ENCODE assay signal across 7 mouse cellular contexts in genomic region chr6:31253251-31253935, GRCm38 (mm10).
A peak's percentile ranks its signal among the peaks of the same experiment; 100 is the strongest.
DNase-seq lines count a peak whose midpoint lies in the region; ATAC-seq lines count a peak whose summit lies in the region.

No protein-coding gene starts in this region.

- no peaks in the 10 kb centered on the region for H3K27me3 ChIP-seq in heart, embryonic 15.5 days
- no peaks in the 10 kb centered on the region for H3K27me3 ChIP-seq in midbrain, embryonic 10.5 days (ENCODE audit: low read depth, poor library complexity, severe bottlenecking)

- H3K36me3 ChIP-seq in heart, embryonic 15.5 days: no peaks in the 10 kb centered on the region
- H3K36me3 ChIP-seq in midbrain, embryonic 10.5 days: no peaks in the 10 kb centered on the region

- no peaks in the 10 kb centered on the region for H3K4me1 ChIP-seq in heart, embryonic 15.5 days (replicated peaks)
- H3K4me1 ChIP-seq in midbrain, embryonic 10.5 days: peaks cover 7% of the 10 kb centered on the region

- H3K4me2 ChIP-seq in heart, embryonic 15.5 days: peak overlapping the region; percentile 33

- no peak for ATAC-seq in heart, embryonic 15.5 days (replicated peaks; ENCODE audit: insufficient number of reproducible peaks, insufficient read depth, low FRiP score, low read depth)

- H3K27ac ChIP-seq in heart, embryonic 15.5 days: no peak overlapping the region
- H3K27ac ChIP-seq in midbrain, embryonic 10.5 days (replicated peaks): no peak overlapping the region

- H3K4me3 ChIP-seq in heart, embryonic 15.5 days: no peak overlapping the region
- H3K4me3 ChIP-seq in midbrain, embryonic 10.5 days: peak overlapping the region; percentile 24

- DNase-seq in adrenal gland, postnatal 25 days: peak; percentile 34
- peak; percentile 62 for DNase-seq in embryo, embryonic 9.5 days (ENCODE audit: extremely low spot score)
- peak; percentile 72 to 79 for DNase-seq in kidney, postnatal 36 days
- DNase-seq in midbrain, embryonic 10.5 days (ENCODE audit: low spot score): peak; percentile 28
- DNase-seq in right cerebral cortex, postnatal 14 days: no peak
- no peak for DNase-seq in urinary bladder, postnatal 14 days (ENCODE audit: low spot score)

- H3K9me3 ChIP-seq in heart, embryonic 15.5 days (replicated peaks): no peaks in the 10 kb centered on the region
- H3K9me3 ChIP-seq in midbrain, embryonic 10.5 days (replicated peaks): no peaks in the 10 kb centered on the region

- no peak overlapping the region for H3K9ac ChIP-seq in heart, embryonic 15.5 days

- 23% methylated on average over 15 of the region's 15 CpGs for WGBS in heart, embryonic 15.5 days
- 31% methylated on average over 15 of the region's 15 CpGs for WGBS in midbrain, embryonic 10.5 days

Comparison
In these comparisons a context has a peak if more than half of its experiments do, and no peak if none do; other contexts are left out.
1. DNase-seq: peak in adrenal gland, postnatal 25 days (single experiment), embryo, embryonic 9.5 days (single experiment), kidney, postnatal 36 days (2 of 2) and midbrain, embryonic 10.5 days (single experiment); none in right cerebral cortex, postnatal 14 days (single experiment) and urinary bladder, postnatal 14 days (single experiment).